Mouse (Mus musculus): ENCODE results near the gene Vwa2. TPM values are rescaled to one million over a fixed set of nuclear protein-coding genes. Genes with fewer than 3 reads are reported as not detected.

Vwa2 gene
- polyA plus RNA-seq, 1 experiment from 2014 or later: 10.8 TPM

- Histone ChIP-seq H3K4me3 (no peak overlapping the region), H3K4me1 (no peaks in the 10 kb centered on the region), H3K9me3 (no peaks in the 10 kb centered on the region), H3K27me3 (no peaks in the 10 kb centered on the region), H3K36me3 (0 out of 2 replicates have a peak, but pooled peaks cover 5% of the 10 kb centered on the region), H3K27ac (no peak overlapping the region), H3K4me2 (no peak overlapping the region), H3K9ac (no peak overlapping the region)
- WGBS: 94% methylated on average over 8 of the region's 8 CpGs
- ATAC-seq (ENCODE audit: borderline replicate concordance, extremely low read depth, low FRiP score, low TSS enrichment): no peak
Measured at GRCm38 (mm10) chr19:56936253-56936652, 62.2 kb downstream of the Vwa2 start.

GRCm38 (mm10) chr19:56937911-56938310 lies 63.9 kb downstream of the Vwa2 start:
- WGBS: 94% methylated on average over 5 of the region's 5 CpGs
- 0 out of 2 replicates have a peak, but pooled peaks cover 5% of the 10 kb centered on the region for H3K36me3 ChIP-seq
- H3K27me3 ChIP-seq: no peaks in the 10 kb centered on the region

GRCm38 (mm10) chr19:56939826-56940225 lies 65.8 kb downstream of the Vwa2 start:
- no peak overlapping the region for H3K4me3 ChIP-seq
- H3K36me3 ChIP-seq: 0 out of 2 replicates have a peak, but pooled peaks cover 5% of the 10 kb centered on the region
- H3K4me2 ChIP-seq: no peak overlapping the region
- no peaks in the 10 kb centered on the region for H3K4me1 ChIP-seq
- no peak for ATAC-seq (ENCODE audit: borderline replicate concordance, extremely low read depth, low FRiP score, low TSS enrichment)
- H3K27ac ChIP-seq: no peak overlapping the region
- WGBS: 81% methylated on average over 9 of the region's 9 CpGs
- H3K27me3 ChIP-seq: no peaks in the 10 kb centered on the region
- no peak overlapping the region for H3K9ac ChIP-seq
- no peaks in the 10 kb centered on the region for H3K9me3 ChIP-seq

More at GRCm38 (mm10) chr19:56937911-56938310, 63.9 kb downstream of the Vwa2 start:
- H3K4me3 ChIP-seq: no peak overlapping the region
- no peak overlapping the region for H3K4me2 ChIP-seq
- H3K9ac ChIP-seq: no peak overlapping the region
- no peak overlapping the region for H3K27ac ChIP-seq
- ATAC-seq (ENCODE audit: borderline replicate concordance, extremely low read depth, low FRiP score, low TSS enrichment): no peak
- H3K4me1 ChIP-seq: no peaks in the 10 kb centered on the region
- H3K9me3 ChIP-seq: no peaks in the 10 kb centered on the region

GRCm38 (mm10) chr19:56940507-56940906 lies 66.5 kb downstream of the Vwa2 start:
- Histone ChIP-seq H3K9ac (no peak overlapping the region), H3K27me3 (no peaks in the 10 kb centered on the region), H3K27ac (no peak overlapping the region), H3K4me2 (no peak overlapping the region), H3K4me3 (no peak overlapping the region), H3K36me3 (0 out of 2 replicates have a peak, but pooled peaks cover 5% of the 10 kb centered on the region), H3K4me1 (no peaks in the 10 kb centered on the region), H3K9me3 (no peaks in the 10 kb centered on the region)
- no peak for ATAC-seq (ENCODE audit: borderline replicate concordance, extremely low read depth, low FRiP score, low TSS enrichment)
- WGBS: 78% methylated on average over 11 of the region's 11 CpGs

- no peak overlapping the region for H3K4me2 ChIP-seq
- no peaks in the 10 kb centered on the region for H3K27me3 ChIP-seq
- no peaks in the 10 kb centered on the region for H3K9me3 ChIP-seq
- H3K4me3 ChIP-seq: no peak overlapping the region
- WGBS: 79% methylated on average over 7 of the region's 7 CpGs
- H3K9ac ChIP-seq: no peak overlapping the region
- H3K4me1 ChIP-seq: no peaks in the 10 kb centered on the region
- no peaks in the 10 kb centered on the region for H3K36me3 ChIP-seq
- no peak for ATAC-seq (ENCODE audit: borderline replicate concordance, extremely low read depth, low FRiP score, low TSS enrichment)
- H3K27ac ChIP-seq: no peak overlapping the region
Measured at GRCm38 (mm10) chr19:56942216-56942615, 68.2 kb downstream of the Vwa2 start.

- ATAC-seq (ENCODE audit: borderline replicate concordance, extremely low read depth, low FRiP score, low TSS enrichment): no peak
- no peak overlapping the region for H3K4me3 ChIP-seq
- H3K36me3 ChIP-seq: no peaks in the 10 kb centered on the region
- H3K9ac ChIP-seq: no peak overlapping the region
- 26% methylated on average over 9 of the region's 9 CpGs for WGBS
- H3K4me2 ChIP-seq: no peak overlapping the region
- H3K9me3 ChIP-seq: no peaks in the 10 kb centered on the region
- H3K27ac ChIP-seq: peak overlapping the region; percentile 30; the same call in 1 of the 2 replicates
- H3K27me3 ChIP-seq: no peaks in the 10 kb centered on the region
- no peaks in the 10 kb centered on the region for H3K4me1 ChIP-seq
Measured at GRCm38 (mm10) chr19:56944211-56944610, 70.2 kb downstream of the Vwa2 start.

- whole genome bisulfite sequencing: 93% methylated on average over 3 of the region's 3 CpGs
- H3K36me3 ChIP-seq: no peaks in the 10 kb centered on the region
- ATAC-seq (ENCODE audit: borderline replicate concordance, extremely low read depth, low FRiP score, low TSS enrichment): no peak
Measured at GRCm38 (mm10) chr19:56944826-56945225, 70.8 kb downstream of the Vwa2 start.

GRCm38 (mm10) chr19:56945621-56946020 lies 71.6 kb downstream of the Vwa2 start:
- Histone ChIP-seq H3K27me3 (no peaks in the 10 kb centered on the region), H3K36me3 (no peaks in the 10 kb centered on the region), H3K4me2 (no peak overlapping the region), H3K4me1 (no peaks in the 10 kb centered on the region), H3K9ac (no peak overlapping the region), H3K9me3 (no peaks in the 10 kb centered on the region), H3K27ac (no peak overlapping the region), H3K4me3 (no peak overlapping the region)
- 78% methylated on average over 2 of the region's 2 CpGs for WGBS
- ATAC-seq (ENCODE audit: borderline replicate concordance, extremely low read depth, low FRiP score, low TSS enrichment): no peak

More at GRCm38 (mm10) chr19:56944826-56945225, 70.8 kb downstream of the Vwa2 start:
- no peak overlapping the region for H3K9ac ChIP-seq
- no peak overlapping the region for H3K4me2 ChIP-seq
- no peak overlapping the region for H3K4me3 ChIP-seq
- no peaks in the 10 kb centered on the region for H3K4me1 ChIP-seq
- no peaks in the 10 kb centered on the region for H3K27me3 ChIP-seq
- H3K9me3 ChIP-seq: no peaks in the 10 kb centered on the region
- H3K27ac ChIP-seq: 0 out of 2 replicates have a peak overlapping the region, but pooled peaks have one; percentile 30

- no peaks in the 10 kb centered on the region for H3K36me3 ChIP-seq
- no peaks in the 10 kb centered on the region for H3K27me3 ChIP-seq
- H3K4me2 ChIP-seq: no peak overlapping the region
- H3K4me1 ChIP-seq: no peaks in the 10 kb centered on the region
- WGBS: 86% methylated on average over 7 of the region's 7 CpGs
- no peak overlapping the region for H3K9ac ChIP-seq
- H3K4me3 ChIP-seq: no peak overlapping the region
- H3K9me3 ChIP-seq: no peaks in the 10 kb centered on the region
- H3K27ac ChIP-seq: no peak overlapping the region
- no peak for ATAC-seq (ENCODE audit: borderline replicate concordance, extremely low read depth, low FRiP score, low TSS enrichment)
Measured at GRCm38 (mm10) chr19:56946277-56946676, 72.2 kb downstream of the Vwa2 start.

- Histone ChIP-seq H3K9me3 (no peaks in the 10 kb centered on the region), H3K27ac (no peak overlapping the region), H3K4me3 (no peak overlapping the region), H3K27me3 (no peaks in the 10 kb centered on the region), H3K4me2 (no peak overlapping the region), H3K9ac (no peak overlapping the region), H3K4me1 (no peaks in the 10 kb centered on the region), H3K36me3 (no peaks in the 10 kb centered on the region)
- 68% methylated on average over 3 of the region's 3 CpGs for WGBS
- ATAC-seq (ENCODE audit: borderline replicate concordance, extremely low read depth, low FRiP score, low TSS enrichment): no peak
Measured at GRCm38 (mm10) chr19:56946727-56947126, 72.7 kb downstream of the Vwa2 start.

- H3K4me3 ChIP-seq: no peak overlapping the region
- no peaks in the 10 kb centered on the region for H3K36me3 ChIP-seq
- H3K4me2 ChIP-seq: no peak overlapping the region
- no peaks in the 10 kb centered on the region for H3K9me3 ChIP-seq
- H3K9ac ChIP-seq: no peak overlapping the region
- H3K27me3 ChIP-seq: no peaks in the 10 kb centered on the region
- WGBS: 60% methylated on average over 6 of the region's 6 CpGs
- ATAC-seq (ENCODE audit: borderline replicate concordance, extremely low read depth, low FRiP score, low TSS enrichment): no peak
- no peaks in the 10 kb centered on the region for H3K4me1 ChIP-seq
- H3K27ac ChIP-seq: no peak overlapping the region
Measured at GRCm38 (mm10) chr19:56947971-56948610, 74.0 kb downstream of the Vwa2 start.

- no peak for ATAC-seq (ENCODE audit: borderline replicate concordance, extremely low read depth, low FRiP score, low TSS enrichment)
Measured at GRCm38 (mm10) chr19:56949868-56950267, 75.8 kb downstream of the Vwa2 start.

More at GRCm38 (mm10) chr19:56949868-56950267, 75.8 kb downstream of the Vwa2 start:
- H3K4me2 ChIP-seq: no peak overlapping the region
- 55% methylated on average over 8 of the region's 8 CpGs for WGBS
- H3K27ac ChIP-seq: no peak overlapping the region
- no peaks in the 10 kb centered on the region for H3K9me3 ChIP-seq
- H3K4me3 ChIP-seq: no peak overlapping the region
- no peaks in the 10 kb centered on the region for H3K36me3 ChIP-seq
- H3K4me1 ChIP-seq: peaks cover 12% of the 10 kb centered on the region
- no peak overlapping the region for H3K9ac ChIP-seq
- no peaks in the 10 kb centered on the region for H3K27me3 ChIP-seq
